Mouse (Mus musculus): ENCODE data around the gene Adcy3. TPM values are rescaled to one million over a fixed set of nuclear protein-coding genes. Genes with fewer than 3 reads are reported as not detected.
"Not testable (repeated sequence)": the region's sequence is repeated elsewhere in the genome, so short reads cannot be mapped to it uniquely, and the experiment has no call there.

The Adcy3 gene
- total RNA-seq, 2 experiments from 2014 or later, result 49.9 to 50.3 TPM

DNA sequence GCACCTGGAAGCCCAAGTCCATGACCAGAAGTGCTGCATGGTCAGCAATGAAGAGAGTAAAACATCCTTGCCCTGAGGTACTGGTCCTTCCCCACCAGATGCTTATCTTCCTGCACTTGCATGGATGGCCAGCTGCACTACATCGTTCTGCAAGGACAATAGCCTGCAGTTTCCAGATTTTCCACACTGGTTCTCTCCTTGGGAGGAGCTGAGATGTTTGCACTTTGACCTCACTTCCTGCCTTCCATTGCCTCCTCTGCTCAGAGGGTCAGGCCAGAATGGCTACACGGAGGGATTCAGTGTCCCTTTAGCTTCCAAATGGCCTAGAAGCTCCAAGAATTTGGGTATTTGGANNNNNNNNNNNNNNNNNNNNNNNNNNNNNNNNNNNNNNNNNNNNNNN lies 51.7 kb downstream of the Adcy3 start:
- DNase-seq, result no peak

DNA sequence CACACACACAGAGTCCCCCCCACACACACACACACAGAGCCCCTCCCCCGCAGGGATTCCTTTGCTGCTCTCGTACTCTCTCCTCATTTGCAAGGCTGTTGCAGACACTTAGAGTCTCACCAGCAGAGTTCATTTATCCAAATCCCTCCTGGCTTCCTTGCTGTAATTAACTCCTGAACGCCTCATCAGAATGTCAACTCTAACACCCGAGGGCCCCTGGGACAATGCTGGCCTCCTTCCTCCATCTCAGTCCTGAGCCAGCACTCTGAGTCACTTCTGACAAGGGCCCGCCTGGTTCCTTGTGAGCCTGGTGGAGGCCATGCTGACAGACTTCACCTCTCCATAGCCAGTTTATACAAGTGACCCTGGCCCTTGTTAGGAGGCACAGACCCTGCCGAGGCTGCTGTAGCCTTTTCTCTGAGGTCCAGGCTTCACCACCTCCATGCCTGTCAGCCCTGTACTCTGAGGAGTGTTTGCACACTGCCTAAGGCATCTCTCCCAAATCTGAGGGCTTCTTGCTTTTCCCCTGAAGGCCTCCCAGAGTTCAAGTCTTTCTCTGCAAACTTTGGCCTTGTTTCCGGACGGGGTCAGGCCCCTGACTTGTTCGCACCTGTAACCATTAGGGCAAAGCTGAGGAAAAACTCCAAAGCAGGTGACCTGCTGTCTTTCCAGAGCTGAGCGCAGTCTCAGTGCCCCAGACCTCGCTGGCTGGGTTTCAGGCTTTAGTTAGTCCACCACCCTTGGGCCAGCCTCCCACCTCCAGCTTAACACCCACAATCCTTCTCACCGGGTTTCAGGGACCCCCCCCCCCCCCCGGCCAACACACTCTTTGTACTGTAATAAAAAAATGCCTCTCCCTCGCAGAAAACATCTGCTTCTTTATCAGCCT lies 55.5 kb downstream of the Adcy3 start:
- DNase-seq, result no peak

DNA sequence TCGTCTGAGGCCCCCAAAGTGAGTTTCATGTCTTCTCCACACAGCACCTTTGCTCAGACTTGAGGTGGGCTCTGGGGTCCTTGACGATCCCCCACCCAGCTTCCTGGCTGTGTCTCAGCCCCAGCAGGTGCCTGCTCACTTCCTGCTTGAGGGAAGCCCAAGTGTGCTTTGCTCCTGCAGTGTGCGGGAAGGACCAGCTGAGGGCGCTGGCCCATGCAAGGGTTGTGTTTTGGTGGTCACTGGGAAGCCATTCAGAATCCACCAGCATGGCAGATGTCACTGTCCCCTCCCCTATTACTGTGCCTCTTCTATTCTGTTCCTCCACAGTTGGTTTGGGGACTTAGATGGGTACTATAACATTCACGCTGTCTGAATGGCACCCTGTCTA lies 56.2 kb downstream of the Adcy3 start:
- no peak for DNase-seq

DNA sequence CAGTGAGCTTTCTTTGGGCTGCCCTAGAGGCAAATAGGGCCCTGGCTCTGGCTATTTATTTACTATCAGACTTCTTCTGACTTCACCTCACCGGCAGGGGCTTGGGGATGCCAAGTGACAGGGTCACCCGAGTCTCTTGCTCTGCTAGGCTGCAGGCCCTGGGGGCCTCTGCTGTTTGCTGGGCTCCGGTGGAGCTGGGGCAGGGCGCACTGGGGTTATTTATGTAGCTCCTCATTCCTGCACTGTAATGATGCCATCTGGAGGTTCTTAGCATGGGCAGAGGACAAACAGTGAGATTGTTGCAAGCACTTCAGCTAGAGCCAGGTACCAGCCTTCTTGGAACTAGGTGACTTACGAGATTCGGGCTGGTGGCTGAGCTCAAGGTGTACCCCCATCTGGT lies 59.6 kb downstream of the Adcy3 start:
- no peak for DNase-seq

DNA sequence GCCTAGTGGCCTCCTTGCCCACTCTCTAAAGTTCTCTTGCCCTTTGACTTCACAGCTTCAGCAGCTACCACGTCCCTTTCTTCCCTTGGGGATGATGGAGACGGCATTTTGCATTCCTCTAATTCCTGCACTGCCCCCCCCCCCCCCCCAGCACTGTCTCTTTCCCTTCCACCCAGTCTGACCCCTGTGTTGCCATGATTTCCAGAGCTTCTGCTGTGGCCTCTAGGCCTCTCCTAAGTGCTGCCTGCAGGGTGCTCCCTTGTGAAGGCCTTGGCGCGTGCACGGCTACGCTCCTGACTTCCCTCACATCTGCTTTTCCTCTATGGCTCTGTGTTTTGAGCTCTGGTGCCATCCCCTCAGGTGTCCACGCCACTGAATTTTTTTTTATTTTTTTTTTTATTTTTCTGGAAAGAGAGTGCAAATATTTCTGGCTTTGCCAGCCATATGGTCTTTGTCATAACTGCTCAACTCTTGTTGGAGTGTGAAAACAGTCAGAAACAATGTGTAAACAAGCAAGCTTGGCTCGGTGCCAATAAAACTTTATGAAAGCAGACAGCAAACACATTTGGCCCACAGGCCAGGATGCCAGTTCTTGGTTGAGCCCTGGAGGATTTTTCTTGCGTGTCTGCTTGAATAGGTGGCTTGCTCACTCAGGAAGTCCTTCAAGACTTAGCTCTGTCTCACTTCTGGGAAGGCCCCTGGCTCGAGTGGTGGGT lies 60.3 kb downstream of the Adcy3 start:
- DNase-seq, result no peak

DNA sequence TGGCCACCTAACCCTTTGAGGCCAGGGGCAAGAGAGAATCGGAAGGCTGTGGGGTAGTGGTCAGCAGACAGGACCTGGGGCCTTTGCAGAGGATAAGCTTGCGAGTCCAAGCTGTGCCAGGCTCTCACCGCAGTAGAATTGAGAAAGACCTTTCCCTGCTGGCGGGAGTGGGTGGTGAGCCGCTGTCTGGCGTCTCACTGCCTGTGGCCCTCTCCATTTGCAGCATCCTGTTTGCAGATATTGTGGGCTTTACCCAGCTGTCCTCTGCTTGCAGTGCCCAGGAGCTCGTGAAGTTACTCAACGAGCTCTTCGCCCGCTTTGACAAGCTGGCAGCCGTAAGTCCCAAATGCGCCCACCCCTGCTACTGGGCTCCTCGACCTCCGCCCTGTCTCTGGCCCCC lies 61.7 kb downstream of the Adcy3 start:
- DNase-seq, result peak in 1 of 2 experiments; percentile 47

DNA sequence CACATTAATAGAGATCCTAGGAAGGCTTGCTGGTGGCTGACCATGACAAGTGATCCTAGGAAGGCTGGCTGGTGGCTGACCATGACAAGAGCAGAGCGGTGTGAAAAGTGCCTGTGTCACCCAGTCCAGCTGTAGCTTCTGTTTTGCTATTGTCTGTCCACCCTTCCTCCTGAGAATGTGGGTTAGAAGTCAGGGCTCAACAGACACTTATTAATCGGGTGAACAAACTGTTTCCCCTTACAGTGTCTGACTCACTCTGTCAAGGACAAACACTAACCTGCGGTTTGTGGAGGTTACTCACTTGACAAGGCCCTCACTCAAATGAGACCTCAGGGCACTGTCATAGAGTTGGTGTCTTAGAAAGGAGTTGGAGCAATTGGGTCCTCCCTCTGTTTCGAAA lies 65.8 kb downstream of the Adcy3 start:
- no peak for DNase-seq

DNA sequence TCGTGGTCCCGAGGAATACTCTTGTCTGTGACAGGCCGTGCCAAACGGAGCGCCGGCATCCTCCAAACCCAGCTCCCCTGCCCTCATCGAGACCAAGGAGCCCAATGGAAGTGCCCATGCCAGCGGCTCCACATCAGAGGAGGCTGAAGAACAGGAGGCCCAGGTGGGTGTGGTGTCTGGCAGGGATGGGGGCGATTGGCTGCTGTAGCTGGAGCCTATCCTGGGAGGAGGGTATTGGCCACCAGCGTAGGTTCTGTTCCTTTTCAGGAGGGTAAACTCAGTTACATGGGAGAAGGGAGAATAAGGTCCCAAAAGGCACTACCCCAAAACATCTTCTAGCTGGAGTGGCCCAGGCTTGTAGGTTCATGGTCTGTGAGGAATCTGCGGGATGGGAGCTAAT lies 66.4 kb downstream of the Adcy3 start:
- no peak for DNase-seq

DNA sequence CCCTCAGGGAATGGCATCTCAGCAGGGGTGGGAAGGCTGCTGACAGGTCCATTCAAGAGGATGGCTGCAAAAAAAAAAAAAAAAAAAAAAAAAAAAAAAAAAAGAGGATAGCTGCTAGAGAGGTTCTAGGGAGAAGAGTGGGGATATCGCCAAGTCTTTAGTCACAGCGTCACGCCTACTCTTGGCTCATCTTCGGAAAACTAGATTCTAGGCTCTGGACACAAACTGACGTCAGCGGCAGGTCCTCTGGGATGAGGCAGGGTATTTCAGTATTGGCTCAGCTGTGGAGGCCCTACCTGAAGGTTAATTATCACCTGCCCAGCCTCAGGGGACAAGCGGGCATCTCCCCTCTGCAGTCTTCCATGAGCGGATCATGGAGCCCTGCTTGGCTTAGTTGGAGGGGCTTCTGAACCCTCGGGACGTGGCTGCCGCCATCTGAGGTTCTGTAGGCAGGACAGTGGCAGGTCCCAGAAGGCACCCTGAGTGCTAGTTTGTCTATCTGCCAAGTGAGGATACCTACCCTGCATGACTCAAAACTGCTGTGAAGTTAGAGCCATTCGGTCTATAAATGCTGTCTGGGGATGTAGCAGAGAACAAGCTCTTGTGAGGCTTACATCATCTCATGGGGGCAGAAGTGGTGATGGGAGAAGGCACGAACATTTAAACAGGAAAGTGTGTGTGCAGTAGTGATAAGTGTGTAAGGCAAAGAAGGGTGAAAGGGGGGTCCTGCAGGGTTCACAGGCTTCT lies 68.7 kb downstream of the Adcy3 start:
- DNase-seq, result no peak

DNA sequence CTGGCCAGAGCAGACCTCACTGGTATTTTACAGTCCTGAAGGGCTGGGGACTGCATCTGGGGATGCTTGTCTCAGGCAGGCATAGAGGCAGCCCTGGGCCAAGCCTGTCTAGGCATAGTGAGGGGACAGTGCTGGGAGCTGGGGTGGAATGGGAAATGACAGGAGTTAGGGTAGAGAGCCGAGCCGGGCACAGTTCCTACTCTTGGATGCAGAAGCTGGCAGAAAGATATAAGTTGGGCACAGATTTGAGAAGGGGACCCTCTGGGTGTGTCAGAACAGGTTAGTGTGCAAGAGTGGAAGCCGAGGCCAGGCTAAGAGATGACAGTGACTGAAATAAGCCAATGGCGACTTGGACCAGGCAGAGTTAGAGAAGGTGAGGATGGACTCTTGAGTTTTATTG lies 69.3 kb downstream of the Adcy3 start:
- no peak for DNase-seq

DNA sequence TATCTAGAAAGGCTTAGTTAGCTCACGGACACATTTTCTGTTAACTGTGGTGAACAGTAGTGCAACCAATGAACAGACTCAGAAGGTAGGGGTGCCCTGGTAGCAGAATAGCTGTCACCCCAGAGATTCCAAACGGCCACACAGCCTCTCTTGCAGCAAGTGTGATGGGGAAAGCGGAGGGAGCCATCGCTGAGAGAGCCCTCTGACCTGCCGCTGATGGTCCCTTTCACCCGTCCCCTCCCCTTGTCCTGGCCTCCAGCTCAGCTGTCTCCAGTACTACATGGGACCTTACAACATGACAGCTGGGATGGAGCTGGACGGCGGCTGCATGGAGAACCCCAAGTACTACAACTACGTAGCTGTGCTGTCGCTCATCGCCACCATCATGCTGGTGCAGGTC lies 73.2 kb downstream of the Adcy3 start:
- DNase-seq, result no peak

DNA sequence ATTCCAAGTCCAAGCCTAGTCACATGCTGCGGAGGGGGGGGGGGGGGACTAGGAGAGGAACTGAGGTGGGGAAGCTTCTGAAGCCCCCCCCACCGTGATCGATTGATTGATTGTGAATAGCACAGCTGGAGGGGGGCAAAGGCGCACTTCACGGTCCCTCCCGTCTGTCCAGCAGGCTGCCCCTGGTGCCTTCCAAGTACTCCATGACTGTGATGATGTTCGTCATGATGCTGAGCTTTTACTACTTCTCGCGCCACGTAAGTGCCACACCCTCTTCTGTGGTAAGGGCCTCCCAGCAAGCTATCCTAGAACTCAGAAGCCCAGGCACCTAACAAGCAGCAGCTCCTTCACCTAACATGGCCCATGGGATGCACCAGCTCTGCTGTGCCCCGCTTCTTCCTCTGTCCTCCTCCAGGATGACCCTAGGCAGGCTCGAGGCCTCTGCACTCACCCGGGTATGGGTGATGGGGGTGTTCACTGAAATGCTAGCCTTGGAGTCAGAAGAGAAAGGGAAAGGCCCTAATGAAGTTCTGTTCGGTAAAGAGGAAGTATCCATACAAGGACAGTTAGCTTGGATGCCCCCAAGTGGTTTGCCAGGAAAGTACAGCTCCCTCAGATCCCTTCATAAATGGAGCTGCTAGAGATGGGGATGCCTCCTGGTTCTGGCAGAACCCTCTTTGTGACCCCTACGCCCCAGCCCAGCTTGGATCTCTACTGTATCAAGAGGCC lies 75.7 kb downstream of the Adcy3 start:
- DNase-seq, result peak; percentile 45 to 48

DNA sequence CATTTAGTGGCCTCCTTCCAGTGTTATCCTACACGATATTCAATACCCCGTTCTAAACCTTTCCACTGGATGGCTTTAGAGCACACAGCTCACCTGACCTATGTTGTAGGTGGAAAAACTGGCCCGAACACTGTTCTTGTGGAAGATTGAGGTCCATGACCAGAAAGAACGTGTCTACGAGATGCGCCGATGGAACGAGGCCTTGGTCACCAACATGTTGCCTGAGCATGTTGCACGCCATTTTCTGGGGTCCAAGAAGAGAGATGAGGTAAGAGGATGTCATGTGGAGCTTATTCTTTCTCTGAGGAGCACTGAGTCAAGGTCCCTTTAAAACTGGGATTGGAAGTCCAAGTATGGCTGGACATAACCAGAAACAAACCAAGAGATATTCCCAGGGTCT lies 76.3 kb downstream of the Adcy3 start:
- DNase-seq, result no peak

DNA sequence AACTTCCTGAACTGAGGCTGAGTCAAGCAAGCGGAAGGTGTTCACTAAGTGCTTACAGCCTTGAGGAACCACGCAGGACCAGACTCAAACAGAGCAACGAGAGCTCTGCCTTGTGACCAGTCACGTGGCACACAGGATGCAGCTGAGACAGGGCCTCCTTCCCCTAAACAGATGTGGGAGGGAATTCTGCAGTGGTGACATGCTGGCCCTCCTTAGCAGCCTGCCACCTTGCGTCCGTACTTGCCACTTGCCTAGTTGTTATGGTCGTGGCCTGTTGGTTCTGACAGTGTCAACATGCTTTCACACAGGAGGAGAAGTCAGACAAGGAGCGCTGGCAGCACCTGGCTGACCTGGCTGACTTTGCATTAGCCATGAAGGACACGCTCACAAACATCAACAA lies 78.3 kb downstream of the Adcy3 start:
- DNase-seq, result no peak

DNA sequence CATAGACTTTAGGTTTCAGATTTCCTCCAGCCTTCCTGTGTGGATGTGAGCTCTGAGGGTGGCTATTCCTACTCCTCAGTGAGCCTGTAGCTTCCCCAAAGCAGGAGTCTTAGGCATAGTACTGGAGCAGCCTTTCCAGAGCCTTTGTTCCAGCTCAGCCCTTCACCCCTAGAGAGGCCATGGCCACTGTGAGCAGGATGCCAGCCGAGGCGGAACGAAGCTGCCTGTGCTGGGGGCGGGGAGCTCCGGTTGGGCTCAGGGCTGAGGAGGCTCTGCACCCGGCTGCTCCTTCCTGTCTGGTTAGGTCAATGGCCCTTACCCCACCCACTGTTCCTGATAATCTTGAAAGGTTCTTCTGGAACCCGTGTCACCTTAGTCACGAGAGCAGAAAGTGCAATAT lies 80.0 kb downstream of the Adcy3 start:
- no peak for DNase-seq

DNA sequence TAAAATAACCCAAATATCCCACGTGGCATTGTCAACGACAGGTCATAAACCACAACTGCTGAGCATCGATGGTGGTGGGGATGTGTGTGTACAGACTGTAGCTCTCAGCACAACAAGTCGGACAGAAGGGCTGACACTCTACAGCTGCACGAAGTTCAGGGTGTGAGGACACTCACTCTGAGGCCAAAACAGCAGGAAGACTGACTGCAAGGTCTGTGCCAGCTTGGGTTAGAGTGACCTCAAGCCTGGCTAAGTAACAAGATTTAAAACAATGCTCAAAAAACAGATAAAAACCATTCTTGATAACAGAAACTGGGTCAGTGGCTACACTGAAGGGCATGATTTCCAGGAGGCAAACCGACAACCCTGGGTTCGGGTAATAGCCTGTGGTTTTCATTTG lies 97.3 kb downstream of the Adcy3 start:
- DNase-seq, result no peak

DNA sequence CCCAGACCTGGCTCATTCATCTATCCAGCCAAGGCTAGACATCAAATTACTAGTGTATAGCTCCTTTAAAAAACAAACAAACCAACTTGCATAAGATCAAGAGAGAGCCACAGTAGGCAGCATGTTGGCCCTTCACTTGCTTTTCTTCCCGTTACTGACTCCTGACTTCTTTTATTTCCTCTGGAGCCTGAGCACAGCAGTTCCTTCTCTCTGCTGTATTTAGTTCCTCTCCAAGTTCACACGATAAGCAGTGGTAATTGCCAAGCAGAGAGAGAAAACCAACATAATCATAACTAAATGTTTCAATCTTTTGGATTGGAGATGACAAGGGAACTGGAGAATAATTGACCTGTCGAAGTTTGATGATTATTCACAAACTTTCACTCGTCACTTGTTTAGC lies 99.9 kb downstream of the Adcy3 start:
- DNase-seq, result no peak

DNA sequence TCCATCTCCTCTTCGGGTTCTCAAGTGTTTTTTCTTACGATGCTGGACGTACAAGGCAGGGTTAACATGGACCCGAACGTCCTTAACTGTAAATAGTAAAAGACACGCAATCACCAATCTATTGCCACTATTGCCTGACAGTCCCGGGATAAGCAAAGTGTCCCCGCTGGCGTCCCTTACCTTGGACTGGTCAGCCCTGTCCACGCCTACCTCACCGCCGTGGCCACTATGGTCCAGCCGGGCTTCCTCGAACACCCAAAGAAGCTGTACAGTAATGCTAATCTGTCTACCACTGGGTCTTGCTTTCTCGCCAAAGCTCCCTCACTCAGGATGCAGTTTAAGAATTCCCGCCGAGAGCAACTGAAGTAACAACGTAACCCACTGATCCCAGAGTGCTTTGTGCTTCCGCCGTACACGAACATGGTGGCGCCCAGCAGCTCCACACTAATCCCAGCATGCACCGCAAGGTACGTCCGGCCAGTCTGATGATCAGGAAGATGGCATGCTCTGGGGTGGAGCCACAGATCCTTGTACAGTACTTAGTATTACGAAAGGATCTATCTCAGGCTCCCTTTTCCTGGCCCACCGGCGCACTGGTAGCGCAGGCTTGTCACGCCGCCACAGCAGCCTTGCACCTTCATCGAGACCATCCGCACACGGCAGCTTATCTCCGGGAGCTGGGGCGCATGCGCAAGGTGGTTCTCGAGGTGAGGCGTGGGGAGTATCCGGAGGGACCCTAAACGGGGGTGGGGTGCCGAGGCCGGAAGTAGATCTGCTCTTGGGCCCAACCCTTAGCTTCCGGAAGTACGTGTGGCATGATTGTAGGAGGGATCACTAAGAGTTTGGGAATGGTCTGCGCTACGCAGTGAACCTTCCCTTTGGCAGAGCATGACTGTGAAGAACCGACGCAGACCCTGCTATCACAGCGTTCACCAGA lies 100.9 kb downstream of the Adcy3 start, which contains the start of the genes Ptrhd1 and Cenpo:
TSS of gene Ptrhd1 (plus strand) at position 456 of the 937 bp plus-strand sequence.
TSS of gene Cenpo (minus strand) at position 723 of the 937 bp plus-strand sequence.
- DNase-seq, result peak; percentile 97 to 98

DNA sequence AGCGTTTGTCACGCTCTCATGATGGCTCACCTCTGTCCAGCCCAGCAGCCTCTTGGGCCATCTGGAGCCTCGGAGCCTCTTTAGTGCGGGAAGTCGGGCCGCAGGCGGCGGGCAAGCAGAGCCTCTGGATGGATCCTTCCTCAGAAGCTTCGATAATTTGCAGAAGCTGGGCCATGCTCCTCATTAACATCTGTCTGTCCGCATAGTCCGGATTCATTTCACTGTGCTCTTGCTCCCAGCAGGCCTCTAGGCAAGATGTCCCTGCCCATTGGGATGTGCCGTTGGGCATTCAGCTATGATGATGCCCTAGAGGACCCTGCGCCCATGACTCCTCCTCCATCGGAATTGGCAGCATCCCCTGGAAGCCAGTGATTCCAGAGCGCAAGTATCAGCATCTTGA lies 104.6 kb downstream of the Adcy3 start:
- no peak for DNase-seq

DNA sequence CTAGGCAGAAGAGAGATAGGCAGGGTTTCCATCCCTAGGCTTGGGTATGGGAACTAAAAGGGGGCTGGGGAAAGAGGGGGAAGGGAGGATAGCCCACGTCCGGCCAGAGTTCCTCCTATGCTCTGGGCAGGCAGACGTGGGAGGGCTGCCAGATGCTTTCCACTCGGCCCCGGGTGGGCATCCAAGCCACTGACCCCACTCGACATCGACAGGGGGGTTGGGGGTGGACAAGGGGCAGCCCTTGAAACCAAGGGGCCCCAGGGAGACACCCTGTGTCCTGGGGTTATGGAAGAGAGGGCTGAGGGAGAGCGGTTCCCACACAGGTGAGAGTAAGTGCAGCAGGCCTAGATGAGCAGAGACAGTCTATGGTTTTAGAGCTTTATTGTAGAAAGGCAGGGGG lies 107.4 kb downstream of the Adcy3 start:
- not testable (repeated sequence) for DNase-seq

DNA sequence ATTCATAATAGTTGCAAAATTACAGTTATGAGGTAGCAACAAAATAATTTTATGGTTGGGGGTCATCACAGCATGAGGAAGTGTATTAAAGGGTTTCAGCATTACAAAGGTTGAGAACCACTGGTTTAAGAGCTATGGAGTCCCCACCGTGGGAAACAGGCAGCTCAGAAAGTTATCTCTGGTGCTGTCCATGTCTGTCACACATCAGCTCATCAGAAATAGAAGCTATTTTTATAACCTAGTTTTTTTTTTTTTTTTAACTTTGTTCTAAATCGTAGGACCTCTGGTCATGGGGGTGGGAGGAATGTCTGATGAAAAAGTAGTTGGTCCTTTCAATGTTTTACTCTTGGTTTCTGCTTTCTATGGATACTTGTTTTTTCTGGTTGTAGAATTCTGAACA lies 110.9 kb downstream of the Adcy3 start:
- DNase-seq, result no peak
